Mouse (Mus musculus): ENCODE measurements around the gene Tbc1d1. TPM values are rescaled to one million over a fixed set of nuclear protein-coding genes. Genes with fewer than 3 reads are reported as not detected.

The Tbc1d1 gene
- polyA plus RNA-seq, 1 experiment from 2014 or later, result 21.2 TPM

GRCm38 (mm10) chr5:64149184-64150127, 6.6 kb upstream of the Tbc1d1 start:
- Histone ChIP-seq H3K4me1 (replicated peaks) (peaks cover 13% of the 10 kb centered on the region; the same call in 1 of the 2 replicates), H3K27me3 (ENCODE audit: insufficient read depth, poor library complexity, severe bottlenecking) (peaks cover 11% of the 10 kb centered on the region; the same call in 1 of the 2 replicates), H3K9me3 (no peaks in the 10 kb centered on the region), H3K36me3 (no peaks in the 10 kb centered on the region), H3K4me3 (0 out of 2 replicates have a peak overlapping the region, but pooled peaks have one; percentile 7), H3K27ac (no peak overlapping the region)
- 27% methylated on average over 17 of the region's 17 CpGs for WGBS
- DNase-seq (ENCODE audit: low spot score), result no peak

GRCm38 (mm10) chr5:64153319-64153718, 2.8 kb upstream of the Tbc1d1 start:
- 88% methylated on average over 1 of the region's 1 CpGs for WGBS

GRCm38 (mm10) chr5:64156579-64156978, 474 bp downstream of the Tbc1d1 start:
- H3K27me3 ChIP-seq (ENCODE audit: insufficient read depth, poor library complexity, severe bottlenecking), result peaks cover 55% of the 10 kb centered on the region
- H3K36me3 ChIP-seq, result no peaks in the 10 kb centered on the region
- DNase-seq (ENCODE audit: low spot score), result no peak
- no peak overlapping the region for H3K4me3 ChIP-seq
- H3K27ac ChIP-seq, result peak overlapping the region; percentile 45; the same call in 1 of the 2 replicates
- H3K9me3 ChIP-seq, result no peaks in the 10 kb centered on the region
- 67% methylated on average over 4 of the region's 4 CpGs for WGBS
- H3K4me1 ChIP-seq (replicated peaks), result peaks cover 29% of the 10 kb centered on the region

More at GRCm38 (mm10) chr5:64153319-64153718, 2.8 kb upstream of the Tbc1d1 start:
- Histone ChIP-seq H3K36me3 (no peaks in the 10 kb centered on the region), H3K27ac (no peak overlapping the region), H3K4me3 (no peak overlapping the region), H3K9me3 (no peaks in the 10 kb centered on the region), H3K27me3 (ENCODE audit: insufficient read depth, poor library complexity, severe bottlenecking) (peaks cover 33% of the 10 kb centered on the region), H3K4me1 (replicated peaks) (peaks cover 9% of the 10 kb centered on the region; the same call in 1 of the 2 replicates)
- DNase-seq (ENCODE audit: low spot score), result no peak

- Histone ChIP-seq H3K27me3 (ENCODE audit: insufficient read depth, poor library complexity, severe bottlenecking) (peaks cover 68% of the 10 kb centered on the region), H3K9me3 (no peaks in the 10 kb centered on the region), H3K27ac (no peak overlapping the region), H3K4me3 (no peak overlapping the region), H3K36me3 (no peaks in the 10 kb centered on the region), H3K4me1 (replicated peaks) (peaks cover 29% of the 10 kb centered on the region)
- no peak for DNase-seq (ENCODE audit: low spot score)
- 48% methylated on average over 1 of the region's 1 CpGs for WGBS
Measured at GRCm38 (mm10) chr5:64157926-64158325, 1.8 kb downstream of the Tbc1d1 start.

GRCm38 (mm10) chr5:64158501-64158900, 2.4 kb downstream of the Tbc1d1 start:
- Histone ChIP-seq H3K4me1 (replicated peaks) (peaks cover 29% of the 10 kb centered on the region), H3K9me3 (no peaks in the 10 kb centered on the region), H3K27ac (no peak overlapping the region), H3K36me3 (no peaks in the 10 kb centered on the region), H3K27me3 (ENCODE audit: insufficient read depth, poor library complexity, severe bottlenecking) (peaks cover 68% of the 10 kb centered on the region), H3K4me3 (no peak overlapping the region)
- no peak for DNase-seq (ENCODE audit: low spot score)
- 37% methylated on average over 4 of the region's 4 CpGs for WGBS

GRCm38 (mm10) chr5:64159065-64159780, 3.1 kb downstream of the Tbc1d1 start:
- peak overlapping the region; percentile 83 for H3K27ac ChIP-seq
- H3K9me3 ChIP-seq, result no peaks in the 10 kb centered on the region
- peaks cover 68% of the 10 kb centered on the region for H3K27me3 ChIP-seq (ENCODE audit: insufficient read depth, poor library complexity, severe bottlenecking)
- H3K4me1 ChIP-seq (replicated peaks), result peaks cover 29% of the 10 kb centered on the region
- H3K36me3 ChIP-seq, result no peaks in the 10 kb centered on the region
- WGBS, result under 1% methylated on average over 39 of the region's 39 CpGs
- peak overlapping the region; percentile 78 for H3K4me3 ChIP-seq
- no peak for DNase-seq (ENCODE audit: low spot score)

GRCm38 (mm10) chr5:64159781-64160704, 3.9 kb downstream of the Tbc1d1 start:
- peak; percentile 74 for DNase-seq (ENCODE audit: low spot score)
- WGBS, result under 1% methylated on average over 63 of the region's 63 CpGs
- H3K27ac ChIP-seq, result peak overlapping the region; percentile 83

GRCm38 (mm10) chr5:64160705-64161391, 4.7 kb downstream of the Tbc1d1 start:
- peaks cover 70% of the 10 kb centered on the region for H3K27me3 ChIP-seq (ENCODE audit: insufficient read depth, poor library complexity, severe bottlenecking)
- DNase-seq (ENCODE audit: low spot score), result peak; percentile 43

More at GRCm38 (mm10) chr5:64159781-64160704, 3.9 kb downstream of the Tbc1d1 start:
- peak overlapping the region; percentile 78 for H3K4me3 ChIP-seq
- peaks cover 29% of the 10 kb centered on the region for H3K4me1 ChIP-seq (replicated peaks)
- H3K36me3 ChIP-seq, result no peaks in the 10 kb centered on the region
- peaks cover 68% of the 10 kb centered on the region for H3K27me3 ChIP-seq (ENCODE audit: insufficient read depth, poor library complexity, severe bottlenecking)
- H3K9me3 ChIP-seq, result no peaks in the 10 kb centered on the region

GRCm38 (mm10) chr5:64161917-64162316, 5.8 kb downstream of the Tbc1d1 start:
- Histone ChIP-seq H3K9me3 (no peaks in the 10 kb centered on the region), H3K27me3 (ENCODE audit: insufficient read depth, poor library complexity, severe bottlenecking) (peaks cover 62% of the 10 kb centered on the region), H3K36me3 (no peaks in the 10 kb centered on the region), H3K27ac (no peak overlapping the region), H3K4me1 (replicated peaks) (peaks cover 35% of the 10 kb centered on the region), H3K4me3 (no peak overlapping the region)
- no peak for DNase-seq (ENCODE audit: low spot score)
- WGBS, result 83% methylated on average over 3 of the region's 3 CpGs

More at GRCm38 (mm10) chr5:64160705-64161391, 4.7 kb downstream of the Tbc1d1 start:
- no peaks in the 10 kb centered on the region for H3K9me3 ChIP-seq
- H3K4me3 ChIP-seq, result peak overlapping the region; percentile 78
- H3K4me1 ChIP-seq (replicated peaks), result peaks cover 35% of the 10 kb centered on the region
- no peaks in the 10 kb centered on the region for H3K36me3 ChIP-seq
- peak overlapping the region; percentile 83 for H3K27ac ChIP-seq
- 2% methylated on average over 23 of the region's 23 CpGs for WGBS

GRCm38 (mm10) chr5:64162582-64162981, 6.5 kb downstream of the Tbc1d1 start:
- no peak for DNase-seq (ENCODE audit: low spot score)
- no peaks in the 10 kb centered on the region for H3K36me3 ChIP-seq
- WGBS, result 83% methylated on average over 5 of the region's 5 CpGs
- peaks cover 35% of the 10 kb centered on the region for H3K4me1 ChIP-seq (replicated peaks)
- H3K27me3 ChIP-seq (ENCODE audit: insufficient read depth, poor library complexity, severe bottlenecking), result peaks cover 56% of the 10 kb centered on the region
- H3K4me3 ChIP-seq, result no peak overlapping the region
- no peaks in the 10 kb centered on the region for H3K9me3 ChIP-seq
- no peak overlapping the region for H3K27ac ChIP-seq

- no peak overlapping the region for H3K4me3 ChIP-seq
- no peaks in the 10 kb centered on the region for H3K36me3 ChIP-seq
- WGBS, result 89% methylated on average over 3 of the region's 3 CpGs
- peaks cover 37% of the 10 kb centered on the region for H3K27me3 ChIP-seq (ENCODE audit: insufficient read depth, poor library complexity, severe bottlenecking)
- H3K27ac ChIP-seq, result no peak overlapping the region
- H3K9me3 ChIP-seq, result no peaks in the 10 kb centered on the region
- H3K4me1 ChIP-seq (replicated peaks), result peaks cover 27% of the 10 kb centered on the region
- no peak for DNase-seq (ENCODE audit: low spot score)
Measured at GRCm38 (mm10) chr5:64164414-64164813, 8.3 kb downstream of the Tbc1d1 start.

All from hindbrain, embryonic 10.5 days (tissue).